16 mouse cellular contexts compared by ENCODE assay signal in genomic region chr11:44564940-44565339, GRCm38 (mm10).
"Had no signal": no experiment of that assay in that cellular context is flagged by ENCODE, and none has a peak within 500 bp of the region (broad histone marks: within the 10 kb centered on the region; RNA-seq: fewer than 3 reads in every experiment).

No protein-coding gene starts in this region.

- DNase-seq: liver; right cerebral cortex, postnatal 14 days; thymus, adult 2 months; thymus, postnatal 25 days; thymus, postnatal 4 days had no signal

- H3K27me3 ChIP-seq: limb, embryonic 12.5 days; liver, embryonic 12.5 days; megakaryocyte, embryonic 14.5 days; midbrain, embryonic 13.5 days; midbrain, embryonic 15.5 days; neural tube, embryonic 13.5 days; neural tube, embryonic 15.5 days had no signal

- H3K4me1 ChIP-seq: limb, embryonic 12.5 days; liver, embryonic 12.5 days; megakaryocyte, embryonic 14.5 days; midbrain, embryonic 13.5 days; midbrain, embryonic 15.5 days; neural tube, embryonic 13.5 days; neural tube, embryonic 15.5 days had no signal

- H3K9me3 ChIP-seq: liver, embryonic 12.5 days; midbrain, embryonic 15.5 days; neural tube, embryonic 13.5 days had no signal

- H3K4me3 ChIP-seq: limb, embryonic 12.5 days; liver, embryonic 12.5 days; megakaryocyte, embryonic 14.5 days; midbrain, embryonic 13.5 days; midbrain, embryonic 15.5 days; myocyte; neural tube, embryonic 13.5 days; neural tube, embryonic 15.5 days had no signal

- H3K9ac ChIP-seq: limb, embryonic 12.5 days; liver, embryonic 12.5 days; liver, embryonic 14.5 days; midbrain, embryonic 13.5 days; midbrain, embryonic 15.5 days; neural tube, embryonic 13.5 days; neural tube, embryonic 15.5 days had no signal

- H3K27ac ChIP-seq: limb, embryonic 12.5 days; liver, embryonic 12.5 days; liver, embryonic 14.5 days; macrophage; midbrain, embryonic 13.5 days; midbrain, embryonic 15.5 days; neural tube, embryonic 13.5 days; neural tube, embryonic 15.5 days had no signal

- H3K4me2 ChIP-seq: limb, embryonic 12.5 days; liver, embryonic 12.5 days; midbrain, embryonic 11.5 days; midbrain, embryonic 13.5 days; midbrain, embryonic 15.5 days; neural tube, embryonic 13.5 days; neural tube, embryonic 15.5 days had no signal

- ATAC-seq: liver, embryonic 12.5 days; midbrain, embryonic 13.5 days; midbrain, embryonic 15.5 days had no signal
